Mouse (Mus musculus) heart, postnatal 25 days (tissue): ENCODE measurements around the gene Acaa1a. TPM values are rescaled to one million over a fixed set of nuclear protein-coding genes. Genes with fewer than 3 reads are reported as not detected.

Source experiments
- DNase-seq: peaks from one replicate; pipeline ENCODE4 v3.0.0; 2022; ENCODE audit warnings: low spot score
- intact Hi-C: fragments of 180-260 bp; cut with DNase I; formaldehyde crosslinking; loops from one replicate; pipeline ENCODE4 v1.15.1; 2025
- total RNA-seq, 2 experiments: library from RNA; stranded (reverse); gene quantifications; 2 replicates each; pipeline ENCODE4 v1.2.3; 2021

Gene Acaa1a
- total RNA-seq, 2 experiments from 2014 or later: 83.0 to 88.6 TPM

- intact Hi-C loops: no loop called here
Measured at GRCm38 (mm10) chr9:119371251-119371650, 31.8 kb downstream of the Acaa1a start.

GRCm38 (mm10) chr9:119375008-119375407 is 35.5 kb downstream of the Acaa1a start:
- intact Hi-C loops: no loop called here

More at GRCm38 (mm10) chr9:119371251-119371650, 31.8 kb downstream of the Acaa1a start:
- DNase-seq: no peak

GRCm38 (mm10) chr9:119375556-119375955 is 36.1 kb downstream of the Acaa1a start:
- intact Hi-C loops: no loop called here
- DNase-seq: no peak

More at GRCm38 (mm10) chr9:119375008-119375407, 35.5 kb downstream of the Acaa1a start:
- no peak for DNase-seq

GRCm38 (mm10) chr9:119378231-119378630 is 38.8 kb downstream of the Acaa1a start:
- intact Hi-C loops: no loop called here

GRCm38 (mm10) chr9:119382603-119383002 is 43.1 kb downstream of the Acaa1a start:
- intact Hi-C loops: no loop called here
- no peak for DNase-seq

More at GRCm38 (mm10) chr9:119378231-119378630, 38.8 kb downstream of the Acaa1a start:
- no peak for DNase-seq

- intact Hi-C loops: no loop called here
- no peak for DNase-seq
Measured at GRCm38 (mm10) chr9:119388956-119389355, 49.5 kb downstream of the Acaa1a start.

- DNase-seq: no peak
- intact Hi-C loops: no loop called here
Measured at GRCm38 (mm10) chr9:119390214-119390613, 50.7 kb downstream of the Acaa1a start.

- intact Hi-C loops: loop anchor here (5.0 kb wide), 1 partner anchor 38 kb away; the partner anchor contains the start of gene Xylb
- DNase-seq: no peak
Measured at GRCm38 (mm10) chr9:119394808-119395207, 55.3 kb downstream of the Acaa1a start.

Other genes with a start within 250 kb of the Acaa1a start
- gene Plcd1, start 246.2 kb upstream of the Acaa1a start, total RNA-seq: 10 to 100 TPM; 17.9 to 20.0 TPM
- under 1 TPM in 1 of 2 experiments, not detected in 1; 0.10 TPM for gene Dlec1, start 237.2 kb upstream of the Acaa1a start, total RNA-seq
- gene Acaa1b, start 182.6 kb upstream of the Acaa1a start, total RNA-seq: 1 to 10 TPM; 1.7 to 1.8 TPM
- not detected for gene Gm47289, start 180.5 kb upstream of the Acaa1a start, total RNA-seq
- gene Slc22a13, start 130.6 kb upstream of the Acaa1a start, total RNA-seq: not detected
- 10 to 100 TPM; 43.8 to 44.2 TPM for gene Oxsr1, start 17.2 kb upstream of the Acaa1a start, total RNA-seq
- gene Myd88, start 1.7 kb downstream of the Acaa1a start, total RNA-seq: 10 to 100 TPM; 12.2 to 14.3 TPM
- gene Xylb, start 17.7 kb downstream of the Acaa1a start, total RNA-seq: under 1 TPM; 0.16 to 0.42 TPM
- gene Slc22a14, start 25.9 kb downstream of the Acaa1a start, total RNA-seq: under 1 TPM in 1 of 2 experiments, not detected in 1; 0.17 TPM
- 1 to 10 TPM; 5.8 to 6.5 TPM for gene Acvr2b, start 62.4 kb downstream of the Acaa1a start, total RNA-seq
- gene Exog, start 105.3 kb downstream of the Acaa1a start, total RNA-seq: 1 to 10 TPM; 2.4 to 2.5 TPM
- 100 to 1,000 TPM; 141 to 144 TPM for gene Scn5a, start 239.3 kb downstream of the Acaa1a start, total RNA-seq